Mouse (Mus musculus) heart, embryonic 14.5 days (tissue): ENCODE results near the gene Olfr749. TPM values are rescaled to one million over a fixed set of nuclear protein-coding genes. Genes with fewer than 3 reads are reported as not detected.

Source experiments
- polyA plus RNA-seq: library from polyadenylated mRNA; unstranded; fragments of >200 nt; fragmentation: Nextera tagmentation; extraction: Ambion mirVana; gene quantifications from 2 replicates; pipeline ENCODE4 v1.2.1, GENCODE M21; 2014

Olfr749 gene
- polyA plus RNA-seq, 1 experiment from 2014 or later, result not detected

Other genes with a start within 250 kb of the Olfr749 start
- not detected in 2 replicates for gene Olfr742, start 241.5 kb downstream of the Olfr749 start, polyA plus RNA-seq
- not detected in 2 replicates for gene Olfr743, start 223.3 kb downstream of the Olfr749 start, polyA plus RNA-seq
- gene Olfr744, start 130.2 kb downstream of the Olfr749 start, polyA plus RNA-seq, result not detected in 2 replicates
- gene Olfr745, start 105.7 kb downstream of the Olfr749 start, polyA plus RNA-seq, result not detected in 2 replicates
- not detected in 2 replicates for gene Olfr746, start 98.0 kb downstream of the Olfr749 start, polyA plus RNA-seq
- not detected in 2 replicates for gene Olfr747, start 51.9 kb downstream of the Olfr749 start, polyA plus RNA-seq
- not detected in 2 replicates for gene Olfr748, start 37.7 kb downstream of the Olfr749 start, polyA plus RNA-seq
- 48.8 and 51.8 TPM in 2 replicates for gene Ttc5, start 40.4 kb upstream of the Olfr749 start, polyA plus RNA-seq
- not detected in 2 replicates for gene Ccnb1ip1, start 62.6 kb upstream of the Olfr749 start, polyA plus RNA-seq
- gene Parp2, start 62.7 kb upstream of the Olfr749 start, polyA plus RNA-seq, result 42.4 and 46.0 TPM in 2 replicates
- gene Tep1, start 125.5 kb upstream of the Olfr749 start, polyA plus RNA-seq, result 6.6 and 8.3 TPM in 2 replicates
- gene Klhl33, start 152.4 kb upstream of the Olfr749 start, polyA plus RNA-seq, result 0.11 and 0.26 TPM in 2 replicates
- gene Osgep, start 179.8 kb upstream of the Olfr749 start, polyA plus RNA-seq, result 118 and 134 TPM in 2 replicates
- gene Apex1, start 179.9 kb upstream of the Olfr749 start, polyA plus RNA-seq, result 127 and 132 TPM in 2 replicates
- gene Pip4p1, start 185.8 kb upstream of the Olfr749 start, polyA plus RNA-seq, result 24.0 and 35.1 TPM in 2 replicates
- 30.5 and 32.2 TPM in 2 replicates for gene Pnp, start 186.0 kb upstream of the Olfr749 start, polyA plus RNA-seq
- gene Gm49342, start 199.4 kb upstream of the Olfr749 start, polyA plus RNA-seq, result not detected in 2 replicates
- gene Pnp2, start 210.9 kb upstream of the Olfr749 start, polyA plus RNA-seq, result 0.36 and 0.59 TPM in 2 replicates